Mouse (Mus musculus): ENCODE results near the gene Dhrs13.
A peak's percentile ranks its signal among the peaks of the same experiment; 100 is the strongest.
"Not testable (repeated sequence)": the region's sequence is repeated elsewhere in the genome, so short reads cannot be mapped to it uniquely, and the experiment has no call there.

The Dhrs13 gene

DNA sequence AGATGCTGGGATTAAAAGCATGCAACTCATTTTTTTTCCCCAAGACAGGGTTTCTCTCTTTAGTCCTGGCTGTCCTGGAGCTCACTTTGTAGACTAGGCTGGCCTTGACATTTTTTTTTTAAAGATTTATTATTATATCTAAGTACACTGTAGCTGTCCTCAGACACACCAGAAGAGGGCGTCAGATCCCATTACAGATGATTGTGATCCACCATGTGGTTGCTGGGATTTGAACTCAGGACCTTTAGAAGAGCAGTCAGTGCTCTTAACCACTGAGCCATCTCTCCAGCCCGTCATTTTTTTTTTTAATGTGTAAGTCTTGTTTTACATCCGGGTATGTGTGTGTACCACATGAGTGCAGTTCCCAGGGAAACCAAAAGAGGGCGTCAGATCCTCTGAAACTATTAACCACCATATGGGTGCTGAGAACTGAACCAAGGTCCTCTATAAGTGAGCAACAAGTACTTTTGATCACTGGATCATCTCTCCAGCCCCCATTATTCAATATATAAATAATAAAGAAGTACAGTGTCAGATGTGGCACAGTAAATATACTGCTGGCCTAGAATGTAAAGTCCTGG is 10.3 kb downstream of the Dhrs13 start:
- DNase-seq (ENCODE audit: low spot score), result not testable (repeated sequence)

DNA sequence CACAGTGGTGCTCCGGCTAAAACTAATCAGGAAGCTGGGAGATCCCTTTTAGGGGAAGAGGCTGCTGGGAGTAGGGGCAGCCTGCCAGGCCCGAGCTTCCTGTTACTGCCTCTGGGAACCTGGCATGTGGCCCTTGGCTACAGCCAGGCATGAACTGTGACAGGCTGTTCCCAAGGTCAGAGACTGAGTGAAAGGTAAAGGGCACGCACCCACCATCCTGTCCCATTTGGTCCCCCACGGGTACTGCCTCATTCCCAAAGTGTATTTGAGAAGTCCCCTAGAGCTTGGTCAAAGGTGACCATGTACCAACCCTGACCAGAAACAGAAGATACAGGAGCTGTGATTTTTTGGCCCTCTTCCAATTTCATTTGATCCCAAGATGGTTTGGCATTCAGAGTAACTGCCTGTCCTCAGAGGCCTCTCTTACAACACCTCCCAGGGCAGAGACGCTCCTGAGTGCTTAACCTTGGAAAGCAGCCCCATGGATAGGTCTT is 12.7 kb downstream of the Dhrs13 start:
- DNase-seq (ENCODE audit: low spot score), result peak; percentile 75

DNA sequence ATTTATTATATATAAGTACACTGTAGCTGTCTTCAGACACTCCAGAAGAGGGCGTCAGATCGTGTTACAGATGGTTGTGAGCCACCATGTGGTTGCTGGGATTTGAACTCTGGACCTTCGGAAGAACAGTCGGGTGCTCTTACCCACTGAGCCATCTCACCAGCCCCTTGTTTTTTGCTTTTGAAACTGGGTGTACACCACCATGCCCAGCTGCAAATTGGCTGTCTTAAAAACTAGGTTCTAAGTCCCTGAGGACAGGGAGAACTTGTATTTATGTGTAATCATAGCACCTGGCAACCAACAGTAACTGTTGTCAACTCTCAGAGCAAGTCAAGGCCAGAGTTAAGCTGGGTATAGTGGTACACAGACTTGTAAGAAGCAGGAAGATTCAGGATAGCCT is 16.6 kb downstream of the Dhrs13 start:
- DNase-seq (ENCODE audit: low spot score), result not testable (repeated sequence)

DNA sequence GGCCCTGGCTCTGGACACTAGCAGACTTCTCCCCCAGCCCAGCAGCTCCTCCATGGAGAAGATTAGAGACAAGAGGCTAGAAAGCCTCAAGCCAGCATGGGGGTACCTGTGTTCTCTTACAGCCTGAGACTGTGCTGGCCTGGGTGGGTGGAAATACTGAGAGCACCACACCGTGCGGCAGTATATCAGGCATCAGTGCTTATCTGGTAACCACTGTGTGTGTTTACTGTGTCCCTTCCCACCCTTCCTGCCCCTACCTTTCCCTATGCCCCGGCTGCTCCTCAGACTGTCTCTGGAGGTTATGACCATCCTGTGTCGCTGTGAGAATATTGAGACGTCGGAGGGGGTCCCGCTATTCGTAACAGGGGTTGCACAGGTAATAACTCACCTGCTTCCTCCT is 21.0 kb downstream of the Dhrs13 start:
- DNase-seq (ENCODE audit: low spot score), result no peak

DNA sequence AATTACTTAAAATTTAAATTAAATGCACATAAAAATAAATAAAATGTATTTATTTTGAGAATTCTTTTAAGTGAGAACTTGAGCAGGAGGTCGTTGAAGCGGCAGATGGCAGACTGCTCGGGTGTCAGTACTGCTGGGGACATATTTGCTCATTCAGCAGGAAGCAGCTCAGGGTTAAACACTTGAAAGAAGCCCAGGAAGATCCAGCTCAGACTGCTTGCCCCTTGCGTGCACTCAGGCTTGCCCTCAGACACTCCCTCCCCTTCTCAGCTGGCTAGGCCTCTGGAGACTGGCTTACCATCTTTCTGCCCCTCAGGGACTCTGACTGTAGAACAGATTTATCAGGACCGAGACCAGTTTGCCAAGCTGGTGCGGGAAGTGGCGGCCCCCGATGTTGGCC is 24.9 kb downstream of the Dhrs13 start:
- no peak for DNase-seq (ENCODE audit: low spot score)

DNA sequence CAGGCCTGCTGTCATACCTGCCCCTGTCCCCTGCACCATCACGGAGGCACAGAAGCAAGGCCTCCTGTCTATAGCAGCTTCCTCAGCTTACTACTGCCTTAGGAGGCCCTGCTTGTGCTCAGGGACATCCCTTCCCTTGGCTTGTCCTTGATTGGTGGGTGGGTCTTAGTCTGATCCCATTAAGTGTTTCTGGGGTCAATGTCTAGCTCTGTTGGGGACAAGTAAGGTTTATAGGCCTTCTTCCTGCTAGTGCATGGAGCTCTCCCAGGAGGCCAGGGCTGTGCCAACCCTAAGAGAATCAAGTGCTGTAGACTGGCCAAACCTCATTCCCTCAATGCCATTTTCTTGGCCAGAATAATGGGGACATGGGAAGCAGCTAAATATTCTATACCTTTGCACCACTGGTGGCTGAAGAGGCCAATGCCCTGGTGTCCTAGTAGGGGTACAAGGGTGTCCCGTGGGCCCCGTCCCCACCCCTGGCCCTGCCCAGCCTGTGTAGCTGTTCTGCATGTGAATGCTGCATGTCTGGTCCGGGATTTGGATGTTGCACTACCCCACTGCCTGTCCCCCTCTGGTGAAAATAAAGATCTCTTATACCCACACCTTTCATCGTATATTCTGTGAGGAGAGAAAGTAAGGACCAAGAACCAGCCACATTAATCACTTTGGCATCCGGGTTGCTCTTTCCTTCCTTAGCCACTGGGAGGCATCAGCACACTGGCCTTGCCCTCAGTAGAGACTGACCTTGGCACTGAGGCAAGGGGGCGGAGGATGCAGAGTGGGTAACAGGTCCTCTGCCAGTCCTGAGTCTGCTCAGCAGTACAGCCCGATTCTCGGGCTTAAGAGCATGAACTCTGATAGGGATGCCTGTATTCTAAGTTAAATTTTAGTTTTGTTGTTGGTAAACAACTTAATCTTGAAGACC is 28.0 kb downstream of the Dhrs13 start:
- DNase-seq (ENCODE audit: low spot score), result peak; percentile 79

DNA sequence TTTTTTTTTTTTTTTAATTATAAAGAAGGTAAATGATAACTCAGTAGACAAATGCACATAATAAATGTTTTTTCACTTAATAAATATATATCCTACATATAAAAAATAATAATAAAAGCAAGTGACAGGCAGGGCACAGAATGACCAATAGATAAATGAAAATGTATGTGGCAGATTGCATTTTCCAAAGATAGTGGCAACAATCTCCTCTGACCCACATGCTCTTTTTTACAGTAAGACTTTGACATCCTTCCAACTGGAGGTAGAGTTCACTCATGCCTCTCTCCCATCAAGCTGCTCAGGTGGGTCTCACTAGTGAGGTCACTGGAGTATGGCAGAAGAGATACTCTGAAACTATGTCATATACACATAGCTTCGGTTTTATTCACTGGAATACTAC is 30.5 kb downstream of the Dhrs13 start:
- no peak for DNase-seq (ENCODE audit: low spot score)

DNA sequence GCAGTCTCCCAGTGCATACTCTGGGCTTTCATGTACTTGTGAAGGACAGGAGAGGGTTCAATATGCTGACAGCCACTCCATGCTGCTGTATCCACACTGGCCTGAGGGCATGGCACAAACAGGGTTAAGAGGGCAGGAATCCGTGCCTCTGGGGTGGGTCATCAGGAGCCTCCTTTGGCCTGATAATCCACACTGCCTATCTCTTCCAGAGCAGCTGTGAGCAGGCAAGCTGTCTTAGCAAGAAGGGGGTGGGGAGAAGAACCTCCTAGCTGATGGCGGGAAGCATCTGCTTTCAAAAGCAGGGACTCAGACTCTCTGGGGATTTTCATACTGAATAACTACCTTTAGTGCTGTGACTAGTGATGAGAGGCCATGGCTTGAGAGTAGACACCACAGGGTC is 33.8 kb downstream of the Dhrs13 start:
- no peak for DNase-seq (ENCODE audit: low spot score)

DNA sequence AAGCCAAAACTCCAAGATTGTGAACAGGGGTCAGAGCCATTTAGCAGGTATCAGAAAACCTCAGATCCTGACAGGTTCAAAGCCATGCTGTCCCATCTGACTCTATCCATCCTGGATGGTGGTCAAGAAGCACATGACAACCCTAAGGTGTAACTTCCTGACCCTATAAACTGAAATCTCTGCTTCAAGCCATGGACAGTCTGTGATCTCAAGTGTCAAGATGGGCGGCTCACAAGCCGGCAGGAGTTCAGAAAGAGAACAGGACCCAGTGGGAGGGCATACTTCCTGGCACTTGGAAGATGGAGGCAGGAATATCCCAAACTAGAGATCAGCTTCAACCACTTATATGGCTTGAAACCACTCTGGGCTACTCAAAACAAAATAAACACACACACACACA is 34.6 kb downstream of the Dhrs13 start:
- DNase-seq (ENCODE audit: low spot score), result no peak

DNA sequence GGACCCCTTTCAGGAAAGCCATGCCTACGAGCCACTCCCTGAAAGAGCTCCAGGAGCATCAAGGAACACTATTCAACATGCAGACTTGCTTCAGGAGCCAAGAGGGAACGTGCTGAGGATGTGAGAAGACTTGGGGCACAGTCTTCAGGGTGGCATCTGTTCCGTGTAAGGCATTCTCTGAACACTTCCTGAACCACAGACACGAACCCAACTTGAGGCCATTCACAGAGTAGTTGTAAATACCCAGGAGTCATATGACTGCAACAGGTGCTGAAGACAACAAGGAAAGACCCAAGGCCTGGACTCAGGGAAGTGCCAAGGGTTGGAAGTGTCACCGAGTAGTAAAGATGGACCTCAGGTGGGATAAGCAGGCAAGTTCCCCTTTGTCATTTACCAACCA is 35.5 kb downstream of the Dhrs13 start:
- DNase-seq (ENCODE audit: low spot score), result no peak

DNA sequence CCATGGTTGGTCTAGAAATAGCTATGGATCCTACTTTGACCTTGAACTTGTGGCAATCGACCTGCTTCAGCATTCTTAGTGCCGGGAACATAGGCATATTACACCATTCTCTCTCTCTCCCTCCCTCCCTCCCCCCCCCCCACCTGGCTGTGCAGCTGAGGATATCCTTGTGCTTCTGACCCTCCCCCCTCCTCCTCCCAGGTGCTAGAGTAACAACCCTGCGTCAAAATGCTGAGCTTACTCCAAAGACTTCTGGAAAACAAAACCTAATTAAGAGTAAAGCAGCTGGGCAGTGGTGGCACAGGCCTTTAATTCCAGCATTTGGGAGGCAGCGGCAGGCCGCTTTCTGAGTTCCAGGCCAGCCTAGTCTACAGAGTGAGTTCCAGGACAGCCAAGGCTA is 37.0 kb downstream of the Dhrs13 start:
- no peak for DNase-seq (ENCODE audit: low spot score)

DNA sequence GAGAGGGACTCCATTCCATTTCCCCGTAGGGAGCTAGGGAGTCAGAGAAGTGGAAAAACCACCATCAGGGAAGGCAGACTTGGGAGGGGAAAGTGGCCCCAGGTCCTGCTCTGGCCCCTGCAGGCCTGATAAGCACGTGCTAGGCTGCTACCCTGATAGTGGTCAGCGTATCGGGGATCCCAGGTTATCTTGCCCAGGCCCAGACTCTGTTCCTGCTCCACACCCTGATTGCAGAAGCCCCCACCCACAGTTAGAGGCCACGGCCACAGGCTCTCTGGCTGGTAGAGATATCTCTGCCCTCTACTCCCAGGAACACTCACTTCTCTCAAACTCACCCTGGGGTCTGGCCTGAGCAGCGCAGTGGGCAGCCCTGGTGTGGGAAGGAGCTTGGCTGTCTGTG is 37.6 kb downstream of the Dhrs13 start:
- DNase-seq (ENCODE audit: low spot score), result no peak

DNA sequence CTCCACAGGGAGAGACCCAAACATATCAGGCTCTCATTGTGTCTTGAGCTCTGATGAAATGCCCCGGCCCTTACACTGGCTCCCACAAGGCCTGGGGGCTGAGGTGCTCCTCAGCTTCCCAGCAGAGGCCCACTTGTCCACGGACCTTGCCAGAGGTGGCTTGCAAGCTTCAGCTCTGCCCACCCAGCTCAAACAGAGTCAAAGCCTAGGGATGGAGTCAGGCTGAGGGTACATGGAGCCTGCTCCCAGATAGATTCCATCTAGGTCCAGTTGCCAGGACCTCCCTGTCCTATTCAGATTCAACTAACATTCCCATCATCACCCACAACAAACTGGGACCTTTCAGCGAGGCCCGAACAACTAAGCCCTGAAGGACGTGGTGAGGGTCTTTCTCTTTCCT is 39.9 kb downstream of the Dhrs13 start:
- DNase-seq (ENCODE audit: low spot score), result no peak

DNA sequence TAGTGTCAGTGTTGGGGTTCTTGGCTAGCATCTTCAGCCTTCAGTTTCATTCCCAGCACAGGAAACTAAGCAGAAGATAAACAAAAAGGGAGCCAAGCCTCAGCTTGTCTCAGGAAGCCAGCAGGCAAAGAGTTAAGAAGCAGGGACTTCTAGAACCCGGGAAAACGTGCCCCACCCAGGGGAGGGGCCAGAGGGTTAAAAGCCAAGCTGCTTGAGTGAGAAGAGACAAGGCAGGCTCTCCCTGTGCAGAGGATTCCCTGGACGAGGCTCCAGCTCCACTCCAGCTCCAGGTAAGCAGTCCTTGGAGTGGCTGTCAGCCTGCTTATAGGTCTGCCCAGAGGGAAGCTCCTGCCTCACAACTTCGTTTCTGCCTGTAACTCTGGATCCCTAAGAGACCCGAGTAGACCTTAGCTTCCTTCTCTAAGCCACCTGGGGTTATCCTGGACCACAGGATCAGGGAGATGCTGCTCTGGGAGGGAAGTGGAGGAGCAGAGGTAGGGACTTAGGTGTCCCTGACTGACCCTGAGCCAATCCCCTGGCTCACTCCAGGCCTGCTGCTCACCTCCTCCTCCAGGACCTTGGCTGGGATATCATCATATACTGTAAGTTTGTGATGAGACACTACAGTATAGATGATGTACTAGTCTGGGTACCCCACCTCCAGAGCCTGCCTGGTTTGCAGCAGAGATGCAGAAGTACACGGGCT is 40.5 kb downstream of the Dhrs13 start:
- DNase-seq (ENCODE audit: low spot score), result no peak

DNA sequence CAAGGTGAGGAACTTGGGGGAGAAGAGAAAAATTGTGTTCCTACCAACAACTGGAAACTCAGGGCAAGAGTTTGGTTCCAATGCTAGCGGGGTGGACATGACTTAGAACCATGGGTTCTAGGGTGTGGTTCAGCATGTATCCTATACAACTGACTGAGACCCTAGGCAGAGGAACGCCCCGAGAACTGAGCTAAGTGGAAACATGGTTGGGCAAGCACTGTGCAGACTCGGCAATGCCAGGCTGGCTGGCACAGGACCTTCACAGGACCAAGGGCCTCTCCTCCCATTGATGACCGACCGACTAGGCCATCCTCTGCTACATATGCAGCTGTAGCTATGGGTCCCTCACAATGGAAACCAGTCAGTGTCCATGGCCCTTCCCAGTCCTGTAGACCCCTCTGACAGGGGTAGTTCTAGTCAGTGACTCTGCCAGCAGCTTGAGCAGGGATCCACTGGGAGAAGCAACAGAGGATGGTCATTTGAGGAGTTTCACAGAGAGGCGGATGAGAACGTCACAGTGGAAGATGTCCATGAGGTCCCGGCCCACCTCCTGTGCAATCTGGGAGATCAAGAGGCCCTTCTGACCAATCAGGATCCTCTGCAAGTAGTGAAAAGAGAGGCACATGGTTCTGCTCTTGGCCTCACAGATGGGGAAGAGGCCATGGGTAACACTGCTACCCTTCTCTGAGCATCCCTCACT is 41.6 kb downstream of the Dhrs13 start:
- no peak for DNase-seq (ENCODE audit: low spot score)

DNA sequence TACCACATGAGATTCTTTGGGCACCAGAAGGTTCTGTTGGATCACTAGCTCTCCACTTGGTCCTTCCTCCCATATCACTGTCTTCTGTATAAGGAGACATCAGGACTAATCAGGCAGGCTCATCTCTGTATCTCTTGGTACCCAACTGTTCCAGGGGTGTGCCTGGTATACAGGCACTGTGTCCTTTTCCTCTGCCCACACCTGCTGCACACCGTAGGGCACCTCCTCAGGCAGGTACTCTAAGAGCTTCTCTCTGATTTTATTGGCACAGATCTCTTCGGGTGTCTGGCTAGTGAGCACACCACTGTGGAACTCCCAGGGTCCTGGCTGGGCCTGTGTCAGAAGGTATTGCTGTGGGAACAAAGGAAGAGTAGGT is 42.2 kb downstream of the Dhrs13 start:
- no peak for DNase-seq (ENCODE audit: low spot score)

DNA sequence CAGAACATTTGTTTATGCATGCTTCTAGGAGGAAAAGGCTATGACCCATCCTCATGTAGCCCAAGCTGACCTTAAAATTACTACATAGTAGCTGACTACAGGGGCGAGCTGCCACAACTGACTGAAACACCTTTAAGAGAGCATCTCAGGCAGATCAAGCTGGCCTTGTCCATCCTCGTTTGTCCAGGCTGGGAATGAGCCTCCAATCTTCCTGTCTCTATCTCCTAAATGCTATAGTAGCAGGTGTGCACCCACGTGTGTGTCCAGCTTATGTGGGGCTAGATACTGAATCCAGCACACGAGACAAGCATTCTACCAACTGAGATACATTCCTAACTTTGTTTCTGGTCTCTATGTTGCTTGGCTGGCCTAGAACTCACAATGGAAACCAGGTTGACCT is 42.6 kb downstream of the Dhrs13 start:
- DNase-seq (ENCODE audit: low spot score), result no peak

DNA sequence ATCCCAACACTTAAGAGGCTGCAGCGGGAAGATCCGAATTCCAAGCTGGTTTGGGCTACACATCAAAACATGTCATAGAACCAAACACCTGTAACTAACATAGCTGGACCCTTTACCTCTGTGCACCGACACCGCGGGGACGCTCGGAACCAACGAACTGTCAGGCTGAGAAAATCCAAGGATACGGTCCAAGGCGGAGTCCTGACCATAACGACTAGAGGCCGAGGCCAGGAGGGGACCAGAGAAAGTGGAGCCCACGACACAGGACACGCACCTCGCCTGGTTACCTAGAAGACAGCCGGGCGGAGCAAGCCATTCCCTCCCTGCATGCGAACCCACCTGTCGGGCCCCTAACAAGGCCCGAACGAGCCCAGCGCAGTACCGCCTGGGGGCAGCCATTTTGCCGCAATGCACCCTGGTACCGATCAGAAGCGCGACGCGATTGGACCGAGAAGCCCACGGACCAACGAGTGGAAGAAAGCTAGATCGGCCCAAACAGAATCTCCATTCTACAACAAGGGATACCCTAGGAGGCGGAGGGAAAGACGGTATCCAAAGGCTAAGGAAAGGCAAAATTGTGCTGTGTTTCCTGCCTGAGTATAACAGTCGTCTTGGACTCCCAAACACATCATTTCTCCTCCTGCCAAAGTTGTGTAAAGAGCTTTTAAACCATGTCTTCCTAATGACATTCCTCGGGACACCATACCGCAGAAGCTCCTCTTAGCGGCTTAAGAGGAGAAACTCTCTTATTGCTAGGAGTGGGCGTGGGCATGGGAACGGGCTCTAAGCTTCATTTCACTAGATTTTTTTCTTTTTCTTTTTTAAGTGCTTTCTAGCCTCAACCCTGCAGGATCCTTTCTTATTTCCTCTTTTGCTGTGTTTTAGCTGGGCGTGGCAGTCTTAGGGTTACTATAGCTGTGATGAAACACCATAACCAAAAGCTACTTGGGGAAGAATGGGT is 48.2 kb downstream of the Dhrs13 start, which contains the start of gene Eral1:
Gene Eral1 (minus strand): TSS at position 423 of the 961 bp plus-strand sequence.
- DNase-seq (ENCODE audit: low spot score), result peak; percentile 59

DNA sequence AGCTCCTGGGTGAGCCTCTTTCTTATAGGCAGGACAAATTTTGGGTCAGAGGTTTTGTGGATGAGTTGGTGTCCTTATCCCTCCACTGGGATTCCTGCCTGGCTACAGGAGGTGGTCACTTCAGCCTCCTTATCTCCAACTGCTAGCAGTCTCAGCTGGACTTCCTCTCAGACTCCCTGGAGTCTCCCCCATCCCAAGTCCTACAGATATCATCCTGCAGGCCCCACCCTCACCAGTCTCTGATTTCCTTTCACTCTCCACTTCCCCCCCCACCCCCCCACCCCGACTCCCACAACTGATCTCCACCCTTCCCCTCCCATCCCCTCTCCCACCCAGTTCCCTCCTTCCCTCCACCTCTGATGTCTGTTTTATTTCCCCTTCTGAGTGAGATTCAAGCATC is 51.5 kb downstream of the Dhrs13 start:
- no peak for DNase-seq (ENCODE audit: low spot score)

DNA sequence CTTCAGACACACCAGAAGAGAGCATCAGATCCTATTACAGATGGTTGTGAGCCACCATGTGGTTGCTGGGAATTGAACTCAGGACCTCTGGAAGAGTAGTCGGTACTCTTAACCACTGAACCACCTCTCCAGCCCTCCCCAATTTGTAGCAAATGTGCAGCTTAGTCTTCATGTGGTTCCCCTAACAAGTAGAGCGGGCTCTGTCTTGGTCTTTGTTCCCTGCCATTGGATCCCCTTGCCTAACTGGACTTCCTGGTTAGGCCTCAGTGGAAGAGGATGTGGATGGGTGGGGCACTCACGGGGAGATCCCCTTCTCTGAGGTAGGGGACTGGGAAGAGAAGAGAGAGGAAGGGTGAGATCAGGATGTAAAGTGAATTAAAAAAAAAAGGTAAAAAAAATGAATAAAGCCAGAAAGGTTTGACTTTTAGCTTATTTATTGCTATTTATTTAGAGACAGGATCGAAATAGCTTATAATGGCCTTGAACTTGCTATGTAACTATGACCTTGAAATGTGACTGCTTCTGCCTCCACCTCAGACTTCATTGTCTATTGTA is 54.9 kb downstream of the Dhrs13 start:
- DNase-seq (ENCODE audit: low spot score), result no peak
